Mouse (Mus musculus): Measurements from ENCODE around the gene Gm10645. TPM values are rescaled to one million over a fixed set of nuclear protein-coding genes. Genes with fewer than 3 reads are reported as not detected.
A peak's percentile ranks its signal among the peaks of the same experiment; 100 is the strongest.

Gm10645 gene
- polyA plus RNA-seq, 1 experiment from 2014 or later: 1.4 TPM

- H3K27ac ChIP-seq: no peak overlapping the region
These were observed 25.9 kb downstream of the Gm10645 start for GRCm38 (mm10) chr8:83140068-83140467.

GRCm38 (mm10) chr8:83135086-83135485, 30.9 kb downstream of the Gm10645 start:
- peak overlapping the region; percentile 45 for H3K27ac ChIP-seq
- no peaks in the 10 kb centered on the region for H3K36me3 ChIP-seq
- no peak overlapping the region for H3K4me3 ChIP-seq
- no peak overlapping the region for H3K9ac ChIP-seq
- H3K27me3 ChIP-seq: no peaks in the 10 kb centered on the region
- peaks cover 14% of the 10 kb centered on the region for H3K4me1 ChIP-seq
- no peak overlapping the region for H3K4me2 ChIP-seq
- H3K9me3 ChIP-seq: no peaks in the 10 kb centered on the region
- no peak; the same call in 1 of the 2 replicates for ATAC-seq (ENCODE audit: borderline replicate concordance, extremely low read depth, low FRiP score, low TSS enrichment)
- 33% methylated on average over 2 of the region's 2 CpGs for WGBS

More at GRCm38 (mm10) chr8:83140068-83140467, 25.9 kb downstream of the Gm10645 start:
- H3K9me3 ChIP-seq: no peaks in the 10 kb centered on the region
- ATAC-seq (ENCODE audit: borderline replicate concordance, extremely low read depth, low FRiP score, low TSS enrichment): no peak
- peaks cover 13% of the 10 kb centered on the region for H3K4me1 ChIP-seq
- no peak overlapping the region for H3K9ac ChIP-seq
- H3K4me2 ChIP-seq: no peak overlapping the region
- no peaks in the 10 kb centered on the region for H3K36me3 ChIP-seq
- H3K27me3 ChIP-seq: no peaks in the 10 kb centered on the region
- 62% methylated on average over 1 of the region's 1 CpGs for WGBS
- no peak overlapping the region for H3K4me3 ChIP-seq

Other genes starting within 250 kb of the Gm10645 start
- gene Tbc1d9, start 818 bp downstream of the Gm10645 start, polyA plus RNA-seq (2015; fragmentation: Nextera tagmentation; extraction: Ambion mirVana): 1.7 and 2.0 TPM in 2 replicates
- not detected in 2 replicates for gene Ucp1, start 124.2 kb upstream of the Gm10645 start, polyA plus RNA-seq (2015; fragmentation: Nextera tagmentation; extraction: Ambion mirVana)
- 14.5 and 15.3 TPM in 2 replicates for gene Elmod2, start 166.3 kb upstream of the Gm10645 start, polyA plus RNA-seq (2015; fragmentation: Nextera tagmentation; extraction: Ambion mirVana)
- gene Mgat4d, start 182.3 kb upstream of the Gm10645 start, polyA plus RNA-seq (2015; fragmentation: Nextera tagmentation; extraction: Ambion mirVana): not detected in 2 replicates
- gene Clgn, start 223.7 kb upstream of the Gm10645 start, polyA plus RNA-seq (2015; fragmentation: Nextera tagmentation; extraction: Ambion mirVana): 0.19 and 0.20 TPM in 2 replicates